Mouse (Mus musculus) kidney, postnatal 4 days (tissue): Measurements from ENCODE around the gene Olfr187.
"Not testable (repeated sequence)": the region's sequence is repeated elsewhere in the genome, so short reads cannot be mapped to it uniquely, and the experiment has no call there.

Experiments
- DNase-seq, 2 experiments: peaks; one replicate each; pipeline ENCODE4 v3.0.0; 2021; ENCODE audit warnings: mixed read lengths in 2 of 2

Gene Olfr187

GRCm38 (mm10) chr16:59039710-59040109 is at the start of gene Olfr187:
TSS of gene Olfr187 (minus strand) at chr16:59039767.
- DNase-seq, result no peak

DNA sequence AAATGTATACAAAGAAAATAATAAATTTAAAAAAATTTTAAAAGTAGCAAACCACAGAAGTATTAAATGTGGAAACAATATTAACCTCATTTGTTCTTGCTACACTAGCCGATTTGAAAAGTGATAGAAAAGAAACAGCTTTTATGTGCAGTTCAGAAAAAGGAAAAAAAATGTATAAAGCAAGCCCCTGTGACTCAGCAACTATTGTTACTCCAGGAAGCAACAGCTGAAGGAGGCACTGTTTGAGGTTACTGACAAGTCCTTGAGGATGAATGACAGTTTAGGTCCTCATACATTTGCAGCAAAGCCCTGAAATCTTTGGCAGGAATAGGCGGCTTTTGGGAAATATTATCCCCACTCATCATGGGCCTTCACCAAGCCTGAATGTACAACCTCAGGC is 41.5 kb upstream of the Olfr187 start:
- DNase-seq, result not testable (repeated sequence)

DNA sequence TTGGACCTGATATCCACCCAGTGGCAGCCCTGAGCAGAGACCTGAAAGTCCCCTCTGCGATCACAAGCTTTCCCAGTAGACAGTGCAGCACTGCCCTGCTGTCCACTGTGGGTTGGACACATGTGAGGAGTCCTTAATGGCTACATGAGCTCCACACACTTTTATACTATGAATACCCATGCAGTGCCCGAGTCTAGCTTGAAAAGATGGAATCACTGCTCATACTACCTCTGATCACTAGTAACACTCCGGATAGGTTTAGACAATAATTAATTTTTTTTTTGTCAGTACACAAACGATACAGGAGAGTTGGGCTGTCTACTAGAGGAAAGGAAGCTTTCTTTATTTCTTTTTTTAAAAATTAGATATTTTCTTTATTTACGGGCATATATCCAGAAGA is 38.3 kb upstream of the Olfr187 start, which contains the start of gene Olfr190:
Gene Olfr190, minus strand, starts transcription at position 101 of the 400 bp plus-strand sequence.
- DNase-seq, result no peak

GRCm38 (mm10) chr16:59073520-59073919 is 34.0 kb upstream of the Olfr187 start:
- DNase-seq, result no peak

DNA sequence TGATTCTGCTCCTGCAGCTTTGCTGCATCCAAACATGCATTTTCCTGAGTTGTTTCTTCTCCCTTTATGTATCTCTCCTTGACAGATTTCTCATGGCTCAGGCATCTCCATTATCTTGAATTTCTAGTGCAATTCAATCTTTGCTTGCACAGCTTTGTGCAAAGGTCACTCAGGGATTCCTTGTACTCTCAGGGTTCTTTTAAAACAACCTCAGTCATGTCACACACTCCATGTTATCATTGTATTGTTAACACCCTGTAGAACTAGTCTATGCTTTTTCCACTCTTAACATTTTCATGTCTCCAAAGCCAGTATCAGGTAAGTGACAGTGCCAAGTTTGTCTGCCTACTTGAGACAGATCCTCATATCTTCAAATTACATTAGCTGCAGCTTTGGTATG is 32.2 kb upstream of the Olfr187 start:
- no peak for DNase-seq

DNA sequence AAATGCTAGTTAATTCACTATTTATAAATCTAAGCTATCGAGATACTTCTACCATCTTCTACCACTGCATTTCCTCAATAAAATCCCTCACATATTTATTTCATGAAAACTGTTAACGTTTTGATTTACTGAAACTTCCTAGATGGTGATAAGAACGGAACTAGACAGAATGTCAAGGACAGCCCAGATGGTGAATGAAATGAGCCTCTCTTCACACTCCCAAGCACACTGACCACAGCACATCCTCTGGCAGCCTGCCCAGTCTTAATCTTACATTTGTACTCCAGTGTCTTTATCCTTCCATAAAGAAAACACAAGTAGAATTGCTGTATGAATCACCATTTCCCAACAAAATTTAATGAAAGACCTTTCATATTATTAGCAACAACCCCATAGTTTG is 22.8 kb upstream of the Olfr187 start:
- DNase-seq, result not testable (repeated sequence)

GRCm38 (mm10) chr16:59049286-59049685 is 9.7 kb upstream of the Olfr187 start:
- not testable (repeated sequence) for DNase-seq

DNA sequence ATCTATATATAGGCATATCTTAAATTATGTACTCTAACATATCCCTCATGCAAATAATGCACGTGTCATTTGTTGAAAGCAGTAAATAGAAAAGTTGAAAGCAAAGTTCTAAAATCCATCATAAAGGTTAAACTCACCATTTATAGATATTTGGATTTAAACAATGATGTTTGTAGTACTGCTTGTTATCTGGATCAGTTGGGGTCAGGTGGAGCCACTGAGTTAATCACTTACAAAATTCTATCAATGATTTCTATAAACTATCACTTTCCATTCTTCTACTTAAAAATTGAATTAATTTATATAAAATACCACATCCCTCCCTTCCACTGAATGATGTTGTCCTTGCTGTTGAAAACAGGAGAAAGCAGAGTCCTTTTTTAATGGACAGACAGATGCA is 9.3 kb upstream of the Olfr187 start:
- no peak for DNase-seq

DNA sequence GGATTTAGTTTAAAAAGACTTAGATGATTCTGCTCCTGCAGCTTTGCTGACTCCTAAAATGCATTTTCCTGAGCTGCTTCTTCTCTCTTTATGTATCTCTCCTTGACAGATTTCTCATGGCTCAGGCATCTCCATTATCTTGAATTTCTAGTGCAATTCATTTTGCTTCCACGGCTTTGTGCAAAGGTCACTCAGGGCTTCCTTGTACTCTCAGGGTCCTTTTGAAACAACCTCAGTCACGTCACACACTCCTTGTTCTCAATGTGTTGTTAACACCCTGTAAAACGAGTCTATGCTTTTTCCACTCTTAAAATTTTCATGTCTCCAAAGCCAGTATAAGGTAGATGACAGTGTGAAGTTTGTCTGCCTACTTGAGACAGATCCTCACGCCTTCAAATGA is 8.0 kb upstream of the Olfr187 start:
- no peak for DNase-seq

- DNase-seq, result no peak
These were observed 6.3 kb upstream of the Olfr187 start for GRCm38 (mm10) chr16:59045835-59046234.

DNA sequence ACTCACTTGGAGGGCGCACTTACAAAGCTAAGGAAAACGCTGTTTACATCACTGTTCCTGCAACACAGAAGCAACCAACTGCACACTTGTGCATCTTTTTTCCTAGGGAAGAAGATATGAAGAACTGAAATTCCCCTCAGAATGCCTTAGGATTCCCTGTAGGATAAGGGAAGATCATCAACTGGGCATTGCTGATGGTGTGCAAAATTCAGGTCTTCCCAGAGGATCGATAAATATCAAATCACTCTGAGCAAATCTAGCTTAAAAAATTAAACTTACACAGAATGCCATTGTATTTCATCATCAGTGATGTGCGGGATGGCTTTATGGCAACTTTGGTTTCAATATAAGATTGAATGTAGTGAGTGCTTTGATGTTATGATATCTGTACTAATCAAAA is 9.4 kb downstream of the Olfr187 start, which contains the start of gene Olfr186:
Gene Olfr186, minus strand, starts transcription at position 101 of the 400 bp plus-strand sequence.
- no peak for DNase-seq

DNA sequence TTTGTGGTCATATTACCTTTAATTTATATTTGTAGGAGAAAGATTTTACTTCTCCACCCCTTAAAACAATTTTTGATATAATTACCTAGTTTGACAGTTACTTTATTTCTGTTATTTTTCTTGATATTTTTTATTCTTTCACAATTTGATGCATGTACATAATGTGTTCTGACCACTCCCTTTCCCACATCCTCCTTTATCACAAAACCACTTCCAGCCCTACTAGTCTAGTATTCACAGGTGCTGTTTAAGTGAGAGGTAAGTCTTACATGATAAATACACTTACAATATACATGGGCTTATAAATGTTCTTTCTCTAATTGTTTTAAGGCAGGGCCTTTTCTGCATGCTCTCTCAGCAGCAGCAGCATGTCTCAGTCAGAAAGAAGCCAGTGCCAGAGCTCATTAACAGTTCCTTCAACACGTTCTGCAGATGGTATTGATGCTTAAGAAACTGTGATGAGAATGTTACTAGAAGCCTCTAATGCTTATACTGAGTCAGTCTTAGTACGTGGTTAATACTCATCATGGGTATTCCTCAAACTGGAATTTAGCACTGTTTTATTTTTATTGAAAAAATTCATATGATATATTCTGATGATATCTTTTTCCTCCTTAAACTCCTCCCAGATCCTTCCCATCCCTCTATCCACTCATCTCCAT is 26.1 kb downstream of the Olfr187 start:
- DNase-seq, result no peak

DNA sequence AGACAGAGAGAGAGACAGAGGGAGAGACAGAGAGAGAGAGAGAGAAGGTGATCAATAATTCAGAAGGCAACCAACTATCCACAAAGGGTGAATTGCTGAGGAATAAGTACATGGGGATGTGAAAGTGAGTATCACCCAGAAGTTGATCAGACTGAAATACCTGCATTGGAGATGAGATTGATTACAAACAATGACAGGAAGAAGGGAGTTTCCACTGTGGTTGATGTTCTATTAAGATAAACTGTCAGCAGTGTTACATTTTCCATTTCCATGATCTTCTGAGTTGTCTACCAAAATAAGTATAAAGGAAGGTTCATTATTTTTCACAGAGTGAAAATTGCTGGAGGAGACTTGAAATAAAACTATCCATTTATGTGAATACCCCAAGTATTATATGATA is 32.4 kb downstream of the Olfr187 start:
- no peak for DNase-seq

- no peak for DNase-seq
These were observed 44.5 kb downstream of the Olfr187 start, which contains the start of gene Olfr183 for GRCm38 (mm10) chr16:58995057-58995456. TSS of gene Olfr183 (plus strand) at chr16:58995357.
